Mouse (Mus musculus) cerebellum, adult 2 months (tissue): ENCODE data around the gene Pih1d1. TPM values are rescaled to one million over a fixed set of nuclear protein-coding genes. Genes with fewer than 3 reads are reported as not detected.
A peak's percentile ranks its signal among the peaks of the same experiment; 100 is the strongest.
"Not testable (repeated sequence)": the region's sequence is repeated elsewhere in the genome, so short reads cannot be mapped to it uniquely, and the experiment has no call there.

Source experiments
- DNase-seq, 2 experiments: peaks; one replicate each; pipeline ENCODE4 v3.0.0; 2021
- H3K27ac ChIP-seq: fragments of 200-500 bp; 2 replicates; pipeline ENCODE4 v1.5.1; 2012; ENCODE audit warnings: low read length, control low read depth, inconsistent platforms; ENCODE audit not compliant: insufficient read depth
- H3K27me3 ChIP-seq: fragments of 200-500 bp; 2 replicates; pipeline ENCODE4 v1.6.1; 2012; ENCODE audit warnings: inconsistent platforms, mild to moderate bottlenecking, low read length, moderate library complexity; ENCODE audit not compliant: control insufficient read depth, insufficient read depth
- H3K4me1 ChIP-seq: fragments of 200-500 bp; 2 replicates; pipeline ENCODE4 v1.6.1; 2011; ENCODE audit warnings: low read length; ENCODE audit not compliant: control insufficient read depth, insufficient read depth
- H3K4me3 ChIP-seq: fragments of 200-500 bp; replicated peaks from 2 replicates; pipeline ENCODE3; 2011; ENCODE audit warnings: mild to moderate bottlenecking, low read depth, low read length, control low read depth; ENCODE audit not compliant: insufficient read depth
- CTCF ChIP-seq: fragments of 200-500 bp; IDR thresholded peaks from 2 replicates; pipeline ENCODE4 v1.5.1; 2011; ENCODE audit warnings: low read depth, mild to moderate bottlenecking, control low read depth, low read length, moderate library complexity, borderline replicate concordance; ENCODE audit not compliant: insufficient read depth
- POLR2A ChIP-seq: fragments of 200-500 bp; IDR thresholded peaks from 2 replicates; pipeline ENCODE4 v1.6.1; 2011; ENCODE audit warnings: low read length, control low read depth, borderline replicate concordance; ENCODE audit not compliant: insufficient read depth
- WGBS: fragments of 180-500 bp; shearing (Covaris S2); methylation state at CpG from one replicate; pipeline ENCODE4 v1.1.7; 2018; 5-methylcytosine and 5-hydroxymethylcytosine counted together
- polyA plus RNA-seq: library from polyadenylated mRNA; depleted of rRNA; stranded (reverse); fragments of >200 nt; gene quantifications from 2 replicates; pipeline ENCODE4 v1.2.3, GENCODE M21; 2012; rRNA removed

Pih1d1 gene
- polyA plus RNA-seq: 52.3 and 53.1 TPM in 2 replicates

DNA sequence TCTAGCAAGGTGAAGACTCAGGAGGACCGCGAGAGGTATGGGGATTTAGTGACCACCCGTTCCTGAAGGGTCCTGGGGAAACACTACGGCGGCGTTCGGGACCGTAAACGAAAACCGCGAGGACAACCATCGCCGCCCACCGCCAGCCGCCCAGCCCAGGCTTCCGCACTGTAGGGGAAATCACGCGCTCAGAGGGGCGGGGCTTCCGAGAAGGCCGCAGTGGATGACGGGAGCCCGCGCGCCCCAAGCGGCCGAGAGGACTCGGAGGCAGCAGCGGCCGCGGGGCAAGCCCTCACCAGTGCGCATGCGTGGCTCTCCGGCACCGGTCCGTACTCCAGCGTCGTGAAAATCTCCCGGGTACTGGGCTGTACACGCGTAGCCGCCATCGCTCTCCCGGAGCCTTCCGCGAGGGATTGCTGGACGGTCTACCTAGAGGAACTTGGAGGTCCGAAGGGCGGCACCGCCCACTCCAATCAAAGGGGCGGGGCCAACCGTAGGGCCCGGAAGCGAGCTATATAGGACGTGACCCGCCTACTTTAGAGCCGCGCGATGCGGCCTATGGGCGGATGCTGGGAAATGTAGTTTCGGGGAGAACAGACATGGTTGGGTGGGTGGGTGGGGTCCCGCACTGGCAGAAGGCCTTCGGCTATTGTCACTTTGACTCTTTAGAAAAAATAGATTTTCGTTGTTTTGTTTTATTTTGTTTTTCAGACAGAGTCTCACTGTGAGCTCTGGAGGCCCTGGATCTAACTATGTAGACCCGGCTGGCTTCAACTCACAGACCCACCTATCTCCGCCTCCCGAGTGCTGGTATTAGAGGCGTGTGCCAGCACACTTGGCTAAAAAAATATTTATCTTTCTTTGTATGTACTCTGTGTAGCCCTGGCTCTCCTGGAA is at the start of gene Pih1d1, which contains the start of gene Aldh16a1:
Gene Pih1d1, plus strand, starts transcription at position 208 of the 897 bp plus-strand sequence.
Gene Aldh16a1, minus strand, starts transcription at position 489 of the 897 bp plus-strand sequence.
- peak within 1 kb of the TSS; percentile 96 for H3K4me3 ChIP-seq
- no peaks in the 10 kb centered on the region for H3K27me3 ChIP-seq
- peak; percentile 35; the same call in 1 of the 2 replicates for TF ChIP-seq CTCF
- peak; percentile 95 for TF ChIP-seq POLR2A
- peak within 1 kb of the TSS; percentile 90 for H3K27ac ChIP-seq
- peak; percentile 97 to 98 for DNase-seq
- WGBS: 2% methylated on average over 69 of the region's 69 CpGs
- no peaks in the 10 kb centered on the region for H3K4me1 ChIP-seq

DNA sequence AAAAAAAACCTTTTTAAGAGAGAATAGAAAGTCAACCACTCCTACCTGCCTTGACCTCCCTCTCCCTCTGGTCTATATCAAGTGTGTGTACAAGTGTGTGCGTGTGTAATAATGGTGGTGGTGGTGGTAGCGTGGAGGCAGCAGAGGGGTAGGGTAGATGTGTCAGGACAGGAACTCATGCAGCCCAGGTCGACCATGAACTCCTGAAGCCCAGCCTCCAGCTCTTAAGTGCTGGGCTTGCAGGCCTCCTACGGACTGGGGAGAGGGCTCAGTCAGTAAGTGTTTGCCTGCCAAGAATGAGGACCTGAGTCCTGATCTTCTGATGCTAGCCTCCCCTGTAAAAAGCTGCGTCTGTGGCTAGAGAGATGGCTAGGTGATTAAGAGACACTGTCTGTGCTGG is 49.2 kb upstream of the Pih1d1 start:
- TF ChIP-seq POLR2A (no peak), CTCF (no peak)
- DNase-seq: no peak
- no peaks in the 10 kb centered on the region for H3K27me3 ChIP-seq
- WGBS: 85% methylated on average over 5 of the region's 5 CpGs
- no peak overlapping the region for H3K27ac ChIP-seq
- peaks cover 3% of the 10 kb centered on the region; the same call in 1 of the 2 replicates for H3K4me1 ChIP-seq
- H3K4me3 ChIP-seq: no peak overlapping the region

DNA sequence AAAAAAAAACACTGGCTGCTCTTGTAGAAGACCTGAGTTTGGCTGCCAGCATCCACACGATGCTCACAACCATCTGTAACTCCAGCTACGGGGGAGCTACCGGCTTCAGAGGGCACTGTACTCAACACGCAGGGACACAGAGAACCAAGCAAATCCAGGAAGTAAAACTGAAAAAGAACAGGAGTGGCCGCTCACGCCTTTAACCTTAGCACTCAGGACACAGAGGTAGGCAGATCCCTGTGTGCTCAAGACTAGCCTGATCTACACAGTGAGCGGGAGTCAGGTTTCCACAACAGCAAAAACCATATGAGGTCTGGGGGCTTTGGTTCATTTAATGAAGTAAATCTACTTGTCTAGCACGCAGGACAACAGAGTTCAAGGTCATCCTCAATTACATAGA is 48.6 kb upstream of the Pih1d1 start:
- Histone ChIP-seq H3K27ac (no peak overlapping the region), H3K4me3 (no peak overlapping the region), H3K4me1 (peaks cover 3% of the 10 kb centered on the region; the same call in 1 of the 2 replicates), H3K27me3 (no peaks in the 10 kb centered on the region)
- no peak for DNase-seq
- TF ChIP-seq POLR2A: no peak
- TF ChIP-seq CTCF: no peak
- WGBS: 68% methylated on average over 8 of the region's 8 CpGs

DNA sequence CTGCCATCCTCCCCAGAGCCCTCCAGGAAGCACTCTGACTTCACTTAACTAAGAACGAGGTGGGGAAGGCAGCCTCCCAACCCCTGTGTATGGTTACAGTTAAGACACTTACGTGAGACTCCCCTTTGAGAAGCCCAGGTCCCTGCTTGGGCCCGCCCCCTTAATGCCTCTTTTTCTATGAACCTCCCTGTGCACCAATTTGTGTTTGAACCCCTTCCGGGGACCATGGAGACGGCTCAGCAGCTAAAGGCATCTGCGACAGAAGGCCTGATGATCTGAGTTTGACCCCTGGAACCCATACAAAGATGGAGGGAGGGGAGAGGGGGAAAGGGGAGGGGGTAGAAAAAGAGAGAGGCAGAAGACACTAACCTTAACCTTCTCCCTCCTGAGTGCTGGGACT is 47.7 kb upstream of the Pih1d1 start:
- no peak overlapping the region for H3K27ac ChIP-seq
- no peak overlapping the region for H3K4me3 ChIP-seq
- no peak for DNase-seq
- WGBS: 38% methylated on average over 6 of the region's 6 CpGs
- TF ChIP-seq POLR2A (no peak), CTCF (no peak)
- peaks cover 3% of the 10 kb centered on the region; the same call in 1 of the 2 replicates for H3K4me1 ChIP-seq
- no peaks in the 10 kb centered on the region for H3K27me3 ChIP-seq

DNA sequence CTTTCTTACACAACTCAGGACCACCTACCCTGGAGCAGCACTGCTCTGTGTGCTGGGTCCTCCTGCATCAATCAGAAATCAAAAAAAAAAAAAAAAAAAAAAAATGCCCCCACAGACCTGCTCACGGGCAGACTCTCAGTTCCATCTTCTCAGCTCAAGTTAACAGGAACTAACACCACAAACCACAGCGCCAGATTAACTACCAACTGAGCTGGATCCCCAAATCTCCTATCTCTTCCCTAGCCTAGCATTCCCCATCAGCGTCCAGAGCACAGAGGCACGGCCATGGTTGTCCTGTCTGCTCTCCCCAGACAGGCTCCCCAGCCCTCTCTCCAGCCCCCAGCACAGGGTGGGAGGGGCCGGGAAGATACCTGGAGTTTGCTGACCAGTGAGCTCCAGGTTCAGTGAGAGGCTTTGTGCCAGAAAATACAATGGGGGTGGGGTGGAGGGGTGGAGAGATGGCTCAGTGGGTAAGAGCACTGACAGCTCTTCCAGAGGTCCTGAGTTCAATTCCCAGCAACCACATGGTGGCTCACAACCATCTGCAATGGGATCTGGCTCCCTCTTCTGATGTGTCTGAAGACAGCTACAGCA is 47.0 kb upstream of the Pih1d1 start:
- no peak overlapping the region for H3K27ac ChIP-seq
- TF ChIP-seq CTCF (no peak), POLR2A (no peak)
- 49% methylated on average over 5 of the region's 5 CpGs for WGBS
- peaks cover 3% of the 10 kb centered on the region; the same call in 1 of the 2 replicates for H3K4me1 ChIP-seq
- no peak for DNase-seq
- H3K27me3 ChIP-seq: no peaks in the 10 kb centered on the region
- H3K4me3 ChIP-seq: no peak overlapping the region

DNA sequence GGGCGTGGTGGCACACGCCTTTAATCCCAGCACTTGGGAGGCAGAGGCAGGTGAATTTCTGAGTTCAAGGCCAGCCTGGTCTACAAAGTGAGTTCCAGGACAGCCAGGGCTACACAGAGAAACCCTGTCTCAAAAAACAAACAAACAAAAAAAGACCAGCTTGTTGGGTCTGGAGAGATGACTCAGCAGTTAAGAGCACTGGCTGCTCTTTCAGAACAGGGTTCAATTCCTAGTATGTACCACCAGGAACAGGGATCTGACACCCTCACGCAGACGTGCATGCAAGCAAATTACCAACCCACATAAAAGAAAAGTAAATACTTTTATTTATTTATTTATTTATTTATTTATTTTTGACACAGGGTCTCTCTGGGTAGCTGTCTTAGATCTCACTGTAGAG is 44.0 kb upstream of the Pih1d1 start:
- H3K4me1 ChIP-seq, H3K27ac ChIP-seq, H3K4me3 ChIP-seq, H3K27me3 ChIP-seq, DNase-seq: not testable (repeated sequence)
- WGBS: 94% methylated on average over 4 of the region's 4 CpGs

DNA sequence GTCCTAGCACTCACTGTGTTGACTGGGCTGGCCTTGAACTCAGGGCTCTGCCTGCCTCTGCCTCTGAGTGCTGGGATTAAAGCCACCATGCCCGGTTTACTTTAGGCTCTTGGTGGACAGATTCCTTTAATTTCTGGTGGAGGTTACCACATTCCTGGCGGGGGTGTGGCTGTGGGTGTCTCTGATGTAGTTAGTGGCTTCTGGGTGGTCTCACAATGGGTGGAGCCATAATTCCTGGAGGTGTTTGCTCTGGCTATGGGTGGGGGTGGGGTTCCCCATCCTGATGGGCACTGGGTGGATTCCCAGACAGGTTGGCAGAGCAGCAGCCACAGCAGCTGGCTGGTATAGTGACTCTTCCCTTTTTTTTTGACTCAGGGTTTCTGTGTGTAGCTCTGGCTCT is 42.2 kb upstream of the Pih1d1 start:
- H3K27me3 ChIP-seq: no peaks in the 10 kb centered on the region
- TF ChIP-seq POLR2A (no peak), CTCF (no peak)
- H3K4me3 ChIP-seq: no peak overlapping the region
- 65% methylated on average over 2 of the region's 2 CpGs for WGBS
- no peaks in the 10 kb centered on the region for H3K4me1 ChIP-seq
- H3K27ac ChIP-seq: no peak overlapping the region
- DNase-seq: no peak

DNA sequence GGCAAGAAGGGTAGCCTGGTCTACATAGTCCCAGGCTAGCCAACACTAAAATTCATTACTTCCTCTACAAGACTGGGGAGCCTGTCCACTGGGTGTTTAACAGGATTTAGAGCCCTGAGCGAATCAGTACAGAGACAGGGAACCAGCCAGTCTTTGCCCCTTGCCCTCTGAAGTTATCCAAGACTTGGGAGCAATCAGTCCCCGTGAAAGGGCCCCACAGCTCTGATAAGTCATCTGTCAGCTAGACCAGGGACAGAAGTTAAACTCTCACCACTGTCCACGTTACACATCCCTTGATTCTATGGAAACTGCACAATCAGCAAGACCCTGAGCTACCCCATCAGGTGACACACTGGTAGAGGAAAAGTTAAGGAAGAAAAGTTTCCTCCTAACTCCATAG is 41.6 kb upstream of the Pih1d1 start:
- no peaks in the 10 kb centered on the region for H3K4me1 ChIP-seq
- TF ChIP-seq CTCF: no peak
- no peak for TF ChIP-seq POLR2A
- H3K4me3 ChIP-seq: no peak overlapping the region
- no peak for DNase-seq
- 64% methylated on average over 3 of the region's 3 CpGs for WGBS
- no peak overlapping the region for H3K27ac ChIP-seq
- H3K27me3 ChIP-seq: no peaks in the 10 kb centered on the region
